Mouse (Mus musculus) G1E-ER4 (cell line): ENCODE results near the gene Hmga2. TPM values are rescaled to one million over a fixed set of nuclear protein-coding genes. Genes with fewer than 3 reads are reported as not detected.

Experiments
- GATA1 ChIP-seq: IDR thresholded peaks from one replicate; pipeline ENCODE4 v1.8.0; 2012; ENCODE audit warnings: low read length, inconsistent platforms
- polyA plus RNA-seq: library from polyadenylated mRNA; stranded (reverse); fragments of >175 nt; gene quantifications from 2 replicates; pipeline ENCODE4 v1.2.3, GENCODE M21; 2012

Hmga2 gene
- polyA plus RNA-seq, 1 experiment = not detected

DNA sequence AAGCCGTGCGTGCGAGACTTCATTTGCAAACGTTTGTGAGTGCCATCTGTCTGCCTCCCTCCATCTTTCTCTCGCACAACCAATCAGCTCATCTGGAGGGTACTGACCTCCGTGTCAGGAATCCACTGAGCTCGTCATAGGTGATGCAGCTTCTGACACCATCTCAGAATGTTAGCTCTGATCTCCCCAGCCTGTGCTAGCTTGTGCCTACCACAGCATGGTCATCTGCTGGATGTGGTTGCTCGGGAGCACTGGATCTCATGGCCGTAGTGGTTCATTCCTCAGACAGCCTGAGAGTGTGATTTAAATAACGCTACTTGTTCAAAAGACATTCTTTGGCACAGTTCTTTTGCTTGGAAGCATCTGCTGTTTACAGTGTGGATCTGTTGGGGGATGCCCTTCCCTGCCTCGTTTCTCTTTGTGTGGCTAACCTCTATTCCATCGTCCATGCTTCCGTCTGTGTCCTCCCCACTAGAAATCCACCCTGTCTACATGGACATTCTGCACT, 121.7 kb downstream of the Hmga2 start:
- TF ChIP-seq GATA1 = no peak

GRCm38 (mm10) chr10:120345325-120345724, 130.9 kb downstream of the Hmga2 start:
- TF ChIP-seq GATA1 = no peak

DNA sequence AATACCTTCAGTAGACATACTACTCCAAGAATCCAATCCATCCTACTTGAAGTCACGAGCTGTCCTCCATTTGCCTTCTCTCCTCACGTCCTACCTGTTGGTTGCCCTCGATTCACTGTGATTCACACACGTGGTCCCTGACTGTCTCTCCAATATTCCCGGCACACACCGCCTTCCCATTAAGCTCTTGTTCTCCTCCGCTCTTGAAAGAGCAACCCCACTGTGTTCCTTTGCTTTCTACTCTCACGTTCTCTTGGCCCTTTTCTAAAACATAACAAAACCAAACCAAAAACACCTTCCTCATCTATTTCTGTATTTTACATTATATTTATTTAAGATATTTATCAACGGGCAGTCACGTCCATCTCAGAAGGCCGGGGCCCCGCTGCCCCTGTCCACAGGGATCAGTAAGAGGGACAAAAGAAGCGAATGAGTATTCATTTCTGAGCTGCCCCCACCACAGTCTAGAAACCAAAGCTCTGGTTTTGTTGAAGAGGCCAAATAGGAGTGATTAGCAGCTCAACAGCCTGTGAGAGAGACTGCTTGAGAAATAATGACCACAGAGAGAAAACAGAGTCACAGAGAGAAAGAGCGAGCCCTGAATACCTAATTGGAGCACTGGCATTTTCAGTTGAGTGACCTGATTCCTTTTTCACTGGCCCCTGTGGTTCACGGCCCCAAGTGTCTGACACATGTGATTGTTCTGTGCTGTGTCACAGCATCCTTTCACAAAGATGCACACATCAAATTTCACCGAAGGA, 131.5 kb downstream of the Hmga2 start:
- no peak for TF ChIP-seq GATA1

DNA sequence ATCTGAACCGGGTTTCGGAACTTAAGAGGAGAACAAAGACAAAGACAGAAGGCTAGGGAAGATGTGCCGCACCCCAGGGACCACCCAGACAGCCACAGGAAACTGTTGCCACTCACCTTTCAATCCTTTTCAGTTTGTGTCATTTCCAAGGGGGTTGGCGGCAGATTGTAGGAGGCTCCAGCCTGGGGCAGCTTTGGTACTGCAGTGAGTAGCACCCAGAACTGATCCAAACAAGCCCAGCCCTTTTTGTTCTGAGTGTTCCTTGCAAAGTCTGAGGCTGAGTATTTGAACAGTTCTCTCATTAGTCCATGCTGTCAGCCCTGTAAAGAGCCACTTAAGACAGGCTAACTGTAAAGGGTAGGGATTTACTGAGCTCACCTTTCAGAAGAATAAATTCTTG, 136.9 kb downstream of the Hmga2 start:
- TF ChIP-seq GATA1 = no peak

- TF ChIP-seq GATA1 = no peak
These were observed 137.4 kb downstream of the Hmga2 start for GRCm38 (mm10) chr10:120338841-120339240.

DNA sequence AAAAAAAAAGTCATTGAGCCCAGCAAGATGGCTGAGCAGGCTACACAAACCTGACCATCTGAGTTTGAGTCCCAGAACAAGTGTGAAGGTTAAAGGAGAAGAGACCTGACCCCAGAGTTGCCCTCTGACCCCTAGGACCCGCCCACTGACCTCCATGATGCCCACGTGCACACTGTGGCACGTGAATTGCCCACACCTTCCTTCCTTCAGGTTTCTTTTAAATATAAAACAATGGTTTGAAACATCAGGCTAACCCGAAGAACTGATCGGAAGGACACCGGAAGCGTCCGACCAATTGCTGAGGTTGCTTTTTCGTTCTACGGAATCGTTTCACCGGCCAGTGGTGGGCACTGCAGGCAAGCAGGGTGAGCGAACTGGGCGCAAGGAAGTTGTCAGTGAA, 148.3 kb downstream of the Hmga2 start:
- TF ChIP-seq GATA1 = no peak

DNA sequence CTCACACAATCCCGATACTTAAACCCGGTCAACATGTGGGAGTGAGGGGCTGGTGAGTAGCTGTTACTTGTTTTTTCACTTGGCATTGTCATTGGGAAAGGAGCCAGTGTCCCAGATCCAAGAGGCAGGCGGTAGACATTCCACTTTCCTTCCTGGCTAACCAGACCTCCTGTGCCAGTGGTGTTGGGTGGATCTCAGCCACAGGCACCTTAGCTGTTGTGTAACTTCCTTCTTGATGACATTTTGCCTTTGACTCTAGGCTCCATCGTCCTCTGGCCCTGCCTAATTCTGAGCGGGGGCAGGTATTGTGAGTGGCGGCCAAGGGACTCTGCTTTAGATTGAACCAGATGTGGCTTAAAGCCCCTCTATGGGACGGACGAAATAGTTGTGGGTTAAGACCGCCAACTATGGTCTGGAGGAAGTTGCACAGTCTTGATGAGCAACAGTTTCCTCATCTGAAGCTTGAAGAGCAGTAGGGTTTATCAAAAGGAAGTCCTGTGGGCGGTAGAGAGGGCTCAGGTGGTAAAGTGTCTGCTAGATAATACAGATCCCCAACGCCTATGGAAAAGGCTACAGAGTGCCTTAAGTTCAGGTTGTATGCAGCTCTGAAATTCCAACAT, 152.6 kb downstream of the Hmga2 start:
- no peak for TF ChIP-seq GATA1

DNA sequence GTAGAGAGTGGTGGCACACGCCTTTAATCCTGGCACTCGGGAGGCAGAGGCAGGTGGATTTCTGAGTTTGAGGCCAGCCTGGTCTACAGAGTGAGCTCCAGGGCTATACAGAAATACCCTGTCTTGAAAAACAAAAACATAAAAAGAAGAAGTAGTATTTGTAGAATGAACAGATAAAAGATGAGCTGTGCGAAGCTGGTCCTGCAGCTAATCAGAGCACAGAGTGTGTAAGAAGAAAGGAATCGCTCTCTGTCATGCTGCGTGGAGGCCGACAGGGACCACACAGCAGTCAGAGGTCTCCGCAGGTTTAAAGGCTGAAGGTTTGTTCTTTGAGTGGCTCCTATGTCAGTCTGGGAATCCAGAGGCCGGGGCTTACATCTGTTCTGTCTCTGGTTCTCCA, 153.5 kb downstream of the Hmga2 start:
- TF ChIP-seq GATA1 = no peak

GRCm38 (mm10) chr10:120319614-120320013, 156.7 kb downstream of the Hmga2 start:
- no peak for TF ChIP-seq GATA1

Other genes with a start within 250 kb of the Hmga2 start
- 46.4 and 100 TPM in 2 replicates for gene Llph, start 249.4 kb downstream of the Hmga2 start, polyA plus RNA-seq